Mouse (Mus musculus) embryonic facial prominence, embryonic 14.5 days (tissue): ENCODE data around the gene Map1s. TPM values are rescaled to one million over a fixed set of nuclear protein-coding genes. Genes with fewer than 3 reads are reported as not detected.

Experiments
- ATAC-seq: fragments of 200-750 bp; cut with Nextera tagmentation; 2 replicates; pipeline ENCODE4 v1.8.0; 2017; ENCODE audit warnings: low read depth, moderate number of reproducible peaks, moderate TSS enrichment
- DNase-seq: peaks from one replicate; pipeline ENCODE4 v3.0.0-alpha.2; 2015; ENCODE audit warnings: low spot score
- H3K27ac ChIP-seq: fragments of 300-500 bp; sonication (generic); replicated peaks from 2 replicates; pipeline ENCODE4 v1.5.1; 2014; ENCODE audit warnings: low read depth, mild to moderate bottlenecking, low read length, moderate library complexity
- H3K27me3 ChIP-seq: fragments of 300-500 bp; sonication (generic); replicated peaks from 2 replicates; pipeline ENCODE4 v1.6.1; 2014; ENCODE audit warnings: low read length; ENCODE audit not compliant: control insufficient read depth, insufficient read depth
- H3K36me3 ChIP-seq: fragments of 300-500 bp; sonication (generic); 2 replicates; pipeline ENCODE4 v1.6.1; 2014; ENCODE audit warnings: low read length, mixed read lengths; ENCODE audit not compliant: control insufficient read depth, insufficient read depth
- H3K4me1 ChIP-seq: fragments of 300-500 bp; sonication (generic); 2 replicates; pipeline ENCODE4 v1.6.1; 2014; ENCODE audit warnings: antibody characterized with exemption, low read length; ENCODE audit not compliant: control insufficient read depth, insufficient read depth
- H3K4me2 ChIP-seq: fragments of 300-500 bp; sonication (generic); 2 replicates; pipeline ENCODE4 v1.6.1; 2014; ENCODE audit warnings: low read depth, mild to moderate bottlenecking, low read length, moderate library complexity, mixed read lengths
- H3K4me3 ChIP-seq: fragments of 300-500 bp; sonication (generic); 2 replicates; pipeline ENCODE4 v1.5.1; 2014; ENCODE audit warnings: low read depth, mild to moderate bottlenecking, low read length
- H3K9ac ChIP-seq: fragments of 300-500 bp; sonication (generic); 2 replicates; pipeline ENCODE4 v1.6.1; 2014; ENCODE audit warnings: low read depth, mild to moderate bottlenecking, low read length, moderate library complexity, mixed read lengths
- H3K9me3 ChIP-seq: fragments of 300-500 bp; sonication (generic); 2 replicates; pipeline ENCODE4 v1.6.1; 2016; ENCODE audit warnings: low read length; ENCODE audit not compliant: control insufficient read depth
- WGBS: fragments of 180-500 bp; shearing (Covaris S2); extraction: QIAGEN DNeasy Blood & Tissue Kit; methylation state at CpG from one replicate; pipeline ENCODE4 v1.1.7; 2014; 5-methylcytosine and 5-hydroxymethylcytosine counted together
- polyA plus RNA-seq: library from polyadenylated mRNA; unstranded; fragments of >200 nt; fragmentation: Nextera tagmentation; extraction: Ambion mirVana; gene quantifications from 2 replicates; pipeline ENCODE4 v1.2.1, GENCODE M21; 2014

The Map1s gene
- polyA plus RNA-seq, 1 experiment from 2014 or later = 41.3 TPM

DNA sequence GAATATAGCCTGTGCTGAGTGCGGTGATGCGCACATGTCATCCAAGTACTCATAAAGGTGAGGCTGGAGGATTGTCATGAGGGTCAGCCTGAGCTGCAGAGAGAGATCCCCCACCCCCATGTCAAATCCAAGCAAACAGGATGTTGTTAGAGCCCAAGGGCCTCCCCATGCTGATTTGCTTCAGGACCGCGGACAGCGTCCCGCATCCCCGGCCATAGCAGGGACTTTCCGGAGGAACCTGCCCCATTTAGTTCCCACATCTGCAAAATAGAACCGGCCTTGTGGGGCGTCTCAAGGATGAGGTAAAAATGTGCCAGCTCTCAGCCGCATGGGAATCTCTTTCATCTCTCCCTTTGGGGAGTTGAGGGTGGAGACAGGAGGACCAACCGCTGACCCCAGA is 20.1 kb upstream of the Map1s start:
- DNase-seq = peak; percentile 42
- Histone ChIP-seq H3K4me2 (no peak overlapping the region), H3K4me1 (peaks cover 1% of the 10 kb centered on the region; the same call in 1 of the 2 replicates), H3K9me3 (no peaks in the 10 kb centered on the region), H3K4me3 (no peak overlapping the region), H3K36me3 (no peaks in the 10 kb centered on the region), H3K27me3 (peaks cover 4% of the 10 kb centered on the region; the same call in 1 of the 2 replicates), H3K27ac (no peak overlapping the region), H3K9ac (no peak overlapping the region)
- no peak for ATAC-seq
- whole genome bisulfite sequencing = 13% methylated on average over 12 of the region's 12 CpGs

DNA sequence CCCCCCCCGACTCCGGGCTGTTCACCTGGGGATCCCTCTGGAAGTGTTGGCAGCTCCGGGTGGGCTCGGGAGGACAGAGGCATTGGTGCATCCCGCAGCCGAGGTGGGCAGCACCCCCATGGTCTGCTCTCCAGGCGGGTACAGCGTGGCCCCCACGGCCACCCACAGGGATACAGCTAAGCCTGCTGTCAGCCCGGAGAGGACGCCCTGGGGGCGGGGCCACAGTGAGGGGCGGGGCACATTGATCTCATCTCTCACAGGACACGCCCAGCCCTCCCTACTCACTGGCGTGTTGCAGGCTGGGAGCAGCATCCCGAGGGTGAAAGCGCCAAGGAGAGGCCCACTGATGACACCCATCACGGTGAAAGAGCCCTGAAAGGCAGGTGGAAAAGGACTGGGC is 18.1 kb upstream of the Map1s start:
- Histone ChIP-seq H3K27me3 (peaks cover 25% of the 10 kb centered on the region), H3K9me3 (no peaks in the 10 kb centered on the region), H3K36me3 (no peaks in the 10 kb centered on the region), H3K4me3 (no peak overlapping the region), H3K4me1 (0 out of 2 replicates have a peak, but pooled peaks cover 5% of the 10 kb centered on the region), H3K27ac (no peak overlapping the region), H3K9ac (no peak overlapping the region), H3K4me2 (no peak overlapping the region)
- ATAC-seq (no peak), DNase-seq (peak; percentile 39)
- 0% methylated on average over 6 of the region's 18 CpGs for WGBS

DNA sequence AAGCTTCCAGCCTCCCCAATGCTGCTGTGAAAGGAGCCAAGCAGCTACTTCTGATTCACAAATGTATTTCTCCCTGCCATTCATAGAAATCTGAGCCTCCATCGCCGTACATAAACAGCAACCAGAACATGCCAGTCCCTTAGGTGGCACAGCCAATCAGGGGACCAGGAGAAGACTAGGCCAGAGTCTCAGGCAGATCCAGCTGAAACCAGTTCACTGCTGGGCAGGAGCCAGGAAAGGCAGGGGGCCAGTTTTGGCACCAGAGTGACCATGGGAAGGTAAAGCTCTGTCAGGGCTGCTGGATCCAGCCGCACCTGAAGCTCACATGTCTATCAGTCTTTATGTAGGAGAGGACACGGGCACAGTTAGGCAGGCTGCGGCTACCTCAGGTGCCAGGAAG is 15.1 kb upstream of the Map1s start:
- WGBS = 89% methylated on average over 5 of the region's 5 CpGs
- Histone ChIP-seq H3K4me1 (0 out of 2 replicates have a peak, but pooled peaks cover 5% of the 10 kb centered on the region), H3K36me3 (peaks cover 27% of the 10 kb centered on the region), H3K9ac (no peak overlapping the region), H3K27me3 (peaks cover 41% of the 10 kb centered on the region), H3K4me2 (no peak overlapping the region), H3K27ac (no peak overlapping the region), H3K4me3 (no peak overlapping the region), H3K9me3 (no peaks in the 10 kb centered on the region)
- DNase-seq = no peak
- no peak for ATAC-seq

DNA sequence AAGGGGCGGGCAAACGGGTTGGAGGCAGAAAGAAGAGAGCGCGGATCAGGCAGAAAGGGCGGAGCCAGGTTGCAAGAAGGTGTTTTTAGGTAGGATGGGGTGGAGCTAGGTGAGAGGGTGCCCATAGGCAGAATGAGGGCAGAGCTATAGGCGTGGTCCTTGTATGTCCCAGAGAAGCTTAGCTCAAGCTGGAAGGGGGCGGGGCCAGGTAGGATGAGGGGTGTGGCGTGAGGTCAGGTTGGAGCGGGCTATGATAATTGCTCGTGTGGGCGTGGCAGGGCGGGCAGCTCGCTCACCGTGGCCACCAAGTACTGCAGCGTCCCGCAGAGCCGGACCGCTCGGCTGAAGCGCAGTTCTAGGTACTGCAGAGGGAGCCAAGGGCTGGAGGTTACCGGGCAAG is 14.4 kb upstream of the Map1s start:
- WGBS = 8% methylated on average over 13 of the region's 21 CpGs
- DNase-seq (peak; percentile 75), ATAC-seq (peak; percentile 34; the same call in 1 of the 2 replicates)
- Histone ChIP-seq H3K4me1 (0 out of 2 replicates have a peak, but pooled peaks cover 8% of the 10 kb centered on the region), H3K36me3 (peaks cover 34% of the 10 kb centered on the region), H3K27me3 (peaks cover 41% of the 10 kb centered on the region), H3K4me3 (no peak overlapping the region; the same call in 1 of the 2 replicates), H3K9ac (no peak overlapping the region), H3K27ac (no peak overlapping the region), H3K9me3 (no peaks in the 10 kb centered on the region), H3K4me2 (no peak overlapping the region)

DNA sequence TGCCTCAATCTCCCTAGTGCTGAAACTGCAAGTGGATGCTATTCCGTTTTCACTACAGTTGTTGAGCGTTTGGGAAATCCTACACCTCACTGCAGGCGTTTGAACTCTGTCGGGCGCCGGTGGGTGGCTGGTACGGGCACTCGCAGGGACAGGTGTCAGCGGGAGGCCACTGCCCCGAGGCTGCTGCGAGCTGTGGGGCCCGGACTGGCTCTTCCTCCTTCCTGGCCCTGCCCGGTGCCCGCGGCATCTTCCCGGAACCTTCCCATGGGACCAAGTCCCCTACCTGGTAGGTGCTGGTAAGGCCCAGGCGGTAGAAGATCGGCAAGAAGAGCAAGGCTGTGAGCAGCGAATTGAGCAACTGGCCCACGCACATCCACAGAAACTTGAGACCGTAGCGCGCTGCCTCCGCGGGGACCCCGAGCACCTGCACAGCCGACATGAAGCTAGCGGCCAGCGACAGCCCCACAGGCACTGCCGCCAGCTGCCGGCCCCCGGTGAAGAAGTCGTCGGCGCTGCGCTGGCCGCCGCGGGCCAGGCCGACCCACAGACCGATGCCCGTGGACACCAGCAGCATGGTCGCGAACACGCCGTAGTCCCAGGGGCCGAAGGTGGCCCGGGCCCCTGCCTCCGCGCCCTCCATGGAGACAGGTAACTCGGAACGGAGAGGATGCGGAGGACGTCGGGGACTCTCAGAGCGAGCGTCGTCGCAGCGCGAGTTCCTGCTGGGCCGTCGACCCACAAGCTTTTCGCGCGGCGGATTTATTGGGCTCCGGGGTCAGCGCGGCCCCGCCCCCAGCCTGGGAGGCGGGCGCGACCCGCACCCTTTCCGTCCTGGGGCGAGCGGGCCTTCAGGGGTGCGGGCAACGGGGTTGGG is 13.5 kb upstream of the Map1s start, which contains the start of gene Slc5a5:
Gene Slc5a5 (minus strand): TSS at position 736 of the 874 bp plus-strand sequence.
- H3K4me2 ChIP-seq = peak within 1 kb of the TSS; percentile 49
- ATAC-seq = no peak
- H3K9ac ChIP-seq = peak within 1 kb of the TSS; percentile 30; the same call in 1 of the 2 replicates
- H3K36me3 ChIP-seq = peaks cover 35% of the 10 kb centered on the region
- H3K27me3 ChIP-seq = peaks cover 41% of the 10 kb centered on the region
- H3K27ac ChIP-seq = no peak within 1 kb of the TSS
- WGBS = 5% methylated on average over 44 of the region's 80 CpGs
- 0 out of 2 replicates have a peak, but pooled peaks cover 9% of the 10 kb centered on the region for H3K4me1 ChIP-seq
- H3K9me3 ChIP-seq = no peaks in the 10 kb centered on the region
- H3K4me3 ChIP-seq = peak within 1 kb of the TSS; percentile 33
- no peak for DNase-seq

DNA sequence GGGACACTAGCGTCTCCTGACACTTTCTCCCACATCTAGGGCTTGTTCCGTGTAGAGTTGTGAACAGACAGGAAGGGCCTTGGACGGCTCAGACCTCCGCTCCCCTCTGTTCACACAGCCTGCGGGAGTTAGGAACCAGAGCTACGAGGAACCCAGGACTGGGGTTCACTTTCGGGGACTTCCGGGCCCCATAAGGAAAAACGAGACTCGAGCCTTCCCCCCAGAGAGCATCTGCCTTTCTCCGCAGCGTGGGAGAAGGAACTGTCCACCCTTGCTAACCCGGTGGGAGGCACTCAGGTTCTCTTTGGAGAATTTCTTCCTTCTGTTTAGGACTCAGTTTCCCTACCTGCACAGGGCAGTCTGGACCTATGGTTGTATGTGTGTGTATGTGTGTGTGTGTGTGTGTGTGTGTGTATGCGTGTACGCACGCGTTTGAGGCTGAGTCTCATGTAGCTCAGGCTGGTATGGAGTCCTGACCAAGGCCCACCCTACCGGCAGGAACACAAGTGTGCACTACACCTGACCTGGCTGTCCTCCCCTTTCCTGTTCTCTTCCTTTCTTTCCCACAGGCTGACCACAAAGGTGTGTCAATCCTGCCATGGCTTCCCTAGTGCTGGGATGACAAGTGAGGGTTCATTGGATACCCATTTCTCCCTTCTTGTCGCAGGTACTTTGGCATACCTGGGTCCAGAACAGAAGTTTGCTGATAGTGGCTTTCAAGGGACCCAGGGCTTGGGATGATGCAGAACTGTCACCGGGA is 12.7 kb upstream of the Map1s start:
- Histone ChIP-seq H3K4me1 (0 out of 2 replicates have a peak, but pooled peaks cover 9% of the 10 kb centered on the region), H3K4me3 (peak overlapping the region; percentile 33), H3K4me2 (peak overlapping the region; percentile 49), H3K9ac (0 out of 2 replicates have a peak overlapping the region, but pooled peaks have one; percentile 30), H3K36me3 (peaks cover 35% of the 10 kb centered on the region), H3K9me3 (no peaks in the 10 kb centered on the region), H3K27me3 (peaks cover 41% of the 10 kb centered on the region), H3K27ac (no peak overlapping the region)
- DNase-seq (no peak), ATAC-seq (no peak)
- WGBS = 24% methylated on average over 20 of the region's 20 CpGs

DNA sequence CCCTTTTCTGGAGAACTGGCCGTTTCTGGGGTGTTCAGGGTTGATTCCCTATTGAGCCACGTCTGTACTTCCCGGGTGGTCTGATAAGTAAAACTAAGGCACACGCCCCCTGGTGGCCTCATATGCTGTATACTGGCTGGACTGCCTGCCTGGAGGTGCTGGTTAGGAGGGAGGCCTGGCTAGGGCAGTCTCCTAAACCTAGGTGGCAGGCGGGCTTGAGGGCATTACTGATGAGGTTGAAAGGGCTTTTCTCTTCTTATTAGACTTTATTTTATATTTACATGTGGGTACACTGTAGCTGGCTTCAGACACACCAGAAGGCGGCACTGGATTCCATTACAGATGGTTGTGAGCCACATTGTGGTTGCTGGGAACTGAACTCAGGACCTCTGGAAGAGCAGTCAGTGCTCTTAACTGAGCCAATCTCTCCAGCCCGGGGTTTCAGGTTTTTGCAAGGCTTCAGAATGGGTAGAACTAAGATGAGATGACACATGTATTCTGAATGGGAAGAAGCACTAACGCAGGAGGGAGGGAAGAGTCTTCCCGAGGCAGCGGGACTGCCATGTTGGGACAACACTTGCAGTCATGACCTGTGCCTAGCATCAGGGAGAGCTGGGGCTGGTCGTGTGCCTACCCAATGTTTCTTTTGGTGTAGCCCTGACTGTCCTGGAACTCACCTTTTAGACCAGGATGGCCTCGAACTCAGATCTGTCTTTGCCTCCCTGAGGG is 11.9 kb upstream of the Map1s start:
- Histone ChIP-seq H3K36me3 (peaks cover 35% of the 10 kb centered on the region), H3K9me3 (no peaks in the 10 kb centered on the region), H3K4me1 (peaks cover 9% of the 10 kb centered on the region; the same call in 1 of the 2 replicates), H3K27ac (no peak overlapping the region), H3K4me2 (no peak overlapping the region), H3K9ac (no peak overlapping the region), H3K27me3 (peaks cover 41% of the 10 kb centered on the region), H3K4me3 (no peak overlapping the region)
- DNase-seq = peak; percentile 92
- ATAC-seq = peak; percentile 24; the same call in 1 of the 2 replicates
- WGBS = 30% methylated on average over 12 of the region's 12 CpGs

DNA sequence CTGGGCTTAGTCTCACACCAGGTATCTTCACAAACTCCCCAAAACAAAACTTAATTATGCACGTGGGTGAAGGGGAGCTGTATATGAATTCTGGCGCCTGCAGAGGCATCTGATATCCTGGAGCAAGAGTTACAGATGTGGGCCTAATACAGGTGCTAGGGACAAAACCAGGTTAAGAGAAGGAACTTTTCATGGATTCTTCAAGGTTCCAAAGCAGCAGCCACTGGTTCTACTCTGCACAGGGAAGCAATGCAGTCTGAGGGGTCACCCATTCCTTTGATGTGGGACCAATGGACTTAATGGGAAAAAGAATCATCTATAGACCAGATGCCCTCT is 11.4 kb upstream of the Map1s start:
- no peak overlapping the region for H3K4me3 ChIP-seq
- DNase-seq = no peak
- no peak overlapping the region for H3K27ac ChIP-seq
- H3K36me3 ChIP-seq = peaks cover 35% of the 10 kb centered on the region
- no peak for ATAC-seq
- 76% methylated on average over 2 of the region's 2 CpGs for WGBS
- peaks cover 9% of the 10 kb centered on the region; the same call in 1 of the 2 replicates for H3K4me1 ChIP-seq
- no peak overlapping the region for H3K4me2 ChIP-seq
- peaks cover 41% of the 10 kb centered on the region for H3K27me3 ChIP-seq
- H3K9me3 ChIP-seq = no peaks in the 10 kb centered on the region
- H3K9ac ChIP-seq = no peak overlapping the region
